Mouse (Mus musculus) liver, embryonic 14.5 days (tissue): Measurements from ENCODE around the gene Rundc3a.
A peak's percentile ranks its signal among the peaks of the same experiment; 100 is the strongest.

Experiments used
- CTCF ChIP-seq: IDR thresholded peaks from 2 replicates; pipeline ENCODE4 v1.5.1; 2016; ENCODE audit warnings: antibody characterized with exemption, low read depth, control low read depth
- EP300 ChIP-seq: IDR thresholded peaks from 2 replicates; pipeline ENCODE4 v1.6.1; 2016; ENCODE audit warnings: antibody characterized with exemption, low read depth

GRCm38 (mm10) chr11:102441434-102441833 is 48.2 kb downstream of the Rundc3a start:
- TF ChIP-seq CTCF (peak; percentile 18; the same call in 1 of the 2 replicates), EP300 (no peak)
